Mouse (Mus musculus): ENCODE data around the gene Fbxo28.
"Not testable (repeated sequence)": the region's sequence is repeated elsewhere in the genome, so short reads cannot be mapped to it uniquely, and the experiment has no call there.

Fbxo28 gene

DNA sequence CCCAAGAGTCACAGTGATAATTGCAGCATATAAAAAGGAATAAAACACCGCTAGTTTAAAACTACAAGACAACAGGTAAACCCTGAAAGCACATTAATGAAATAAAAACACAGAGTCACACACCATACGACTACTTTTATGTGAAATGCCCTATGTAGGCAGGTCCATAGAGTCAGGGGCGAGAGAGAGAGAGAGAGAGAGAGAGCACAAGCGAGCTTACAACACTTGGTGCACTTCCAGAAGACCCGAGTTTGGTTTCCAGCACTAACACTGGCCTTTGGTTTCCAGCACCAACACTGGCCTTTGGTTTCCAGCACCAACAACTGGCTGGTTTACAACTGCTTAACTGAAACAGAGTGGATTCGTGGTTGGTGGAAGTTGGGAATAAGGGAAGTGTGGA, 564 bp upstream of the Fbxo28 start:
- no peak for DNase-seq (ENCODE audit: low spot score)

DNA sequence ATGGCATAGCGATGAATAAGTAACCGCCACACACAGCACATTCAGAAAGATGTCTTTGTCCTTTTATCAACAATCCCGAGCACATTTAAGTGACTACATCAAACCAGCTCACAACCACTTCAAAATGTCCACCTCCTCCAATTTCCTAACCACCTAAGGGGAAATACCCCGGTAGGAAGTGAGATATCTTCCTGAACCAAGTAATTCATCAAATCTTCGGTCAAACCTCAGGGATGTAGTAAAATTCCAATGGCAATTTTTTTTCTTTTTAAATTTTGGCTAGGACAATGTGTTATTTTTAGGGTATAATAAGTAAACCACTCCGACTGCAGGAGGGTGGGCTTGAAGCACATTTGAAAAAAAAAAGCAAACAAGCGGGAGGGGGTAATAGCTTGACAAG, 1.1 kb downstream of the Fbxo28 start:
- no peak for DNase-seq (ENCODE audit: low spot score)

DNA sequence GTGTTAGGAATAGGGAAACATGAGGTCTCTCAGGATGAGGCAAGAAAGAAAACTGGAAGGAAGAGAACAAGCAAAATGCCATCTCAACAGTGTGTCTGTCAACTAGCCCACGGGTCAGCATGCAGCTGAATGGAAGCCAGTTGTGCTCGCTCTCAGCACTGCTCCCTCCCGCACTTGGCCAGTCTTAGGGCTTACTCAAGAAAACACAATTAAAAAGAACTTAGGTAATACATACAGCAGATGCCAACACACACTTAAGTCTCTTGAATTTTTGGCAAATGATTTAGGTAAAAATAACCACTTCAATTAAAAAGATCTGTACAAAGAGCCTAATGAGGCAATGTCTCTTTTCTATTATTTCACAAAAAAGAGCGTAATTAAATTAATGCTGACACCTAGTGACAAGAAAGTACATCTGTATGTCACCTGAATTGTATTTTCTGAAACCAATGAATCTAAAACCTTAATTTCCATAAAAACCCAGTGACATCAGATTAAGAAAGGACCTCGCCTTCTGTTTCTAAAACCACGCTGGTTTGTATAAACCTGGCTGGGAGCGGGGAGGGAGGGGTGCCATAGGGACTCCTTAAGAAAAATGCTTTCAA, 2.4 kb downstream of the Fbxo28 start:
- no peak for DNase-seq (ENCODE audit: low spot score)

DNA sequence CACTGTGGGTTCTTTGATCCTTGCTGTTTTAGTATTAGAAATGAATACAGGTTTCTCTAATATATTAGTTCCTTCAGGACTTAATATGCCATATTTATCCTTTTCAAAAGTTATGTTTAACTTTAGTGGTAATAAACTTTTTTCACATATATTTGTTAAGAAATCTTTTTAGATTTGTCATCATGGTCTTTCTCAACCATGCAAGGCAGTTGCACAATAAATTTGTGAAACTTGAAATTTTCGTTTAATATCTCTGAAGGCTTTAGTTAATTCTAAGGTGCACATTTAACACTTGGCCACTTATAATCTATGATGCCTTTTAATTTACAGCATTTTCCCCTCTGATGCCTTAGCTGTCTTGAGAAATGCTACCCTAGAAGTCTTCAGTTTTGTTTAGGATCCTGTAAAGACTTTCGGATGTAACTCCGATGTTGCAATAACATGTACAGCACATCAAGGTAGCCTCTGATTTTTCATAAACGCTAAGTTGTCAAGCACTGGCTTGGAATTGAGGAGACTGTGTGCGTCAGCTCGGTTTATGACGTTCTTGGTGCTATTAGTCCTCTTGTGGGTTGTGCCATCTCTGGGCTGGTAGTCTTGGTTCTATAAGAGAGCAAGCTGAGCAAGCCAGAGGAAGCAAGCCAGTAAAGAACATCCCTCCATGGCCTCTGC, 7.5 kb downstream of the Fbxo28 start:
- no peak for DNase-seq (ENCODE audit: low spot score)

DNA sequence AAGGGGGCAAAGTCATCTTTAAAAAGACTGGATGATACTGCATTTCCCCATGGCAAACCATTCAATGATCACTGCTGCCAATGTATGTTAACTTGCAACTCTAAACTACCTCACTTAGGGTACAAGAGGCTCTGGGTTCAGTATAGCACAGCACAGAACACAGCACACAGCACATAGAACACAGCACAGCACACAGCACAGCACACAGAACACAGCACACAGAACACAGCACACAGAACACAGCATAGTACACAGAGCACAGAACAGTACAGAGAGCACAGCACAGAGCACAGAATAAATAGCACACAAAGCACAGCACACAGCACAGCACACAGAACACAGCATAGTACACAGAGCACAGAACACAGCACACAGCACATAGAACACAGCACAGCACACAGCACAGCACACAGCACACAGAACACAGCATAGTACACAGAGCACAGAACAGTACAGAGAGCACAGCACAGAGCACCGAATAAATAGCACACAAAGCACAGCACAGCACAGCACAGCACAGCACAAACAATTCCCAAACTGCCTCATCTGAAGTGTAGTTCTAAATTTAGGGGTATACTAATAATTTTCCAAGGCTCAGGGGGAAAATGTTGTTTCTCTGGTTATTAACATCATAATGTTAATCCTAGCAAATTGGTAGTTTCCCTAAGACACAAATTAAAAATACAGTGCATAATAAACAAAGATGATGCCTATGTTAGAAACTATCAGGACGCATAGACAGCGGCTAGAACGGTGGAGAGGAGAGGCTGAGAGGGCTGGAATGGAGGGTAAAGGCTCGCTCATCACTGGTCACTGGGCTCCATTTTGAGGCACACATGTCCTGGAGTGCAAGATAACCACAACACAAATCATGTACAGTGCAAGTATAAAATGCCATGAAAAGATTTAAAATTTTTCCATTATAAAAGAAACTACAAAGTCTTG, 9.1 kb downstream of the Fbxo28 start:
- DNase-seq (ENCODE audit: low spot score) = no peak

- no peak for DNase-seq (ENCODE audit: low spot score)
Observed at GRCm38 (mm10) chr1:182325919-182326318, 15.5 kb downstream of the Fbxo28 start.

DNA sequence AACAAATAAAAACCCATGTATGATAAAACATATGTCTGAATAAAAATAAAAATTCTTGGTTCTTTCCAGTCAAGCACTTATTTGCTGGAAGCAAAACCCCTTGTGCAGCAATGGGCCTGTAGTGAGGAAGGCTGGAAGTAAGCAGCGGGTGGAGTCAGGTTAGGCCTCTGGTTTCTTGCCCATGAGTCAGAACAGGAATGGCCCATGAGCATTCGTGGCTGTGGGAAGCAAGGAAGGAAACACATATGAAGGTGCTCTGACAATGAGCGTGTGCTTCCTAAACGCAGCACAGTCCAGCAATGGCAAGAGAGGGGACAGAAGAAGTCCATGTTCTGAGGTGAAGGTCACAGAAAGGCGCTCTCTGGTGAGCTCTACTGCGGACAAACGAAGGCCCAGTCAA, 16.9 kb downstream of the Fbxo28 start:
- no peak for DNase-seq (ENCODE audit: low spot score)

GRCm38 (mm10) chr1:182323139-182323538, 18.3 kb downstream of the Fbxo28 start:
- DNase-seq (ENCODE audit: low spot score) = no peak

DNA sequence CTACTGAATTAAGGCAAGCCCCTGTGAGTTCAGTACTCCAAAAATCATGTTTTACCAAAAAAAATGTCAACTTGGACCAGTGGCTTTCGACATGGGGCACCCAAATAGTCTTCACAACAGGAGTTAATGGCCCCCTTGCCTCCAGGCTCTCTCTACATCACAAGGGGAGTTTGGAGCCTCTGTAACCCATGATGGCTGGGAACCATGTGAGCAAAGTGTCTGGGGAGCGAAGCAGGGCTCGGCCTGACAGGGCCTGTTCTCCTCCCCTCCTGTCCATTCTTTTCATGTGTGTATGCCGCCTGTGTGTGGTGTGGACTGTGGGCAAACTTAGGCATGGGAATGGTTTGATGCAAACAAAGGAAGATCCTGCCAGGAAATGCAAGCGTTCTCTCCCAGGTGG, 27.2 kb downstream of the Fbxo28 start:
- no peak for DNase-seq (ENCODE audit: low spot score)

GRCm38 (mm10) chr1:182313181-182313580, 28.2 kb downstream of the Fbxo28 start:
- no peak for DNase-seq (ENCODE audit: low spot score)

GRCm38 (mm10) chr1:182311376-182311775, 30.1 kb downstream of the Fbxo28 start:
- no peak for DNase-seq (ENCODE audit: low spot score)

DNA sequence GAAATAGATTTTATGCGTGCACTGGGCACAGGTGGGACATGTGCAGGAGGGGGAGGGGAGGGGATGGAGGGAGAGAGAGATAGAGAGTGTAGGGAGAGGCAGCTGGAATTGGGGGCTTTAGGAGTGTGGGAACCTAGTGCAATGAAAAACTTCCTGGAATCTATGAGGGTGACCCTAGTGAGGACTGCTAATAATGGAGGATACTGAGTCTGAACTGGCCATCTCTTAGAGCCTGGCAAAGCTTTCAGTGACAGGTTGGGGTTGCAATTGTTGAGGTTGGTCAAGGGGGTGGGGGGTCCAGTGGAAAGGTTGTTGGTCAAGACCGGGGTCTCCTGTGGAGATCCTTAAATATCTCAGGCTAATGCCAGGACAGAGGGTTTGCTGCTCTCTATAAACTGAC, 31.1 kb downstream of the Fbxo28 start:
- DNase-seq (ENCODE audit: low spot score) = no peak

- no peak for DNase-seq (ENCODE audit: low spot score)
Observed at GRCm38 (mm10) chr1:182309403-182309802, 32.0 kb downstream of the Fbxo28 start.

- no peak for DNase-seq (ENCODE audit: low spot score)
Observed at GRCm38 (mm10) chr1:182302916-182303315, 38.5 kb downstream of the Fbxo28 start.

DNA sequence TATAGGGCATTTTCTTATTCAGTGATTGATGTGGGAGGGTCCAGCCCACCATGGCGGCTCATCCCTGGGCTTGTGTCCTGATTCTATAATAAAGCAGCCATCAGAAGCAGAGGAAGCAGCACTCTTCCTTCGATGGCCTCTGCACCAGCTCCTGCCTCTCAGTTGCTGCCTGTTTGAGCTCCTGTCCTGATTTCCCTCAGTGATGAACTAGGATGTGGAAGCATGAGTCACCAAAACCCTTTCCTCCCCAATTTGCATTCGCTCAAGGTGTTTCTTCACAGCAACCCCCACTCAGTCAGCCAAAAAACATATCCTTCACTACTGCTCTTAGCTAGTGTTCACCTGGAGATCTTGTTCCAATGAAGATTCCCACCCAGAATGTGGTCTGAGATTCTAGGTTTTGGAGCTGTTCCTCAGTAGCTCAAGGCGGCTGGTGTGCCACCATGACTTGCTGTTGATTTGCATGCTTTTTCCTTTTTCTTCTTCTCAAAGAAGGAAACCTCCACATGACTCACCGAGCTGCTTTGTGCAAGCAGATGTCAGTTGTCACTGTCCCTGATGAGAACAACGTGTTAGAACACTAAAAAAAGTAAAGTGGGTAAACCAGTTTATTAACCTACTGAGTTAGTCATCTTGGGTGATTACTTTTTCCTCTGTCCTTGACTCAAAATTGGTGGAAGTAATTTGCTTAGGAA, 39.1 kb downstream of the Fbxo28 start:
- no peak for DNase-seq (ENCODE audit: low spot score)

DNA sequence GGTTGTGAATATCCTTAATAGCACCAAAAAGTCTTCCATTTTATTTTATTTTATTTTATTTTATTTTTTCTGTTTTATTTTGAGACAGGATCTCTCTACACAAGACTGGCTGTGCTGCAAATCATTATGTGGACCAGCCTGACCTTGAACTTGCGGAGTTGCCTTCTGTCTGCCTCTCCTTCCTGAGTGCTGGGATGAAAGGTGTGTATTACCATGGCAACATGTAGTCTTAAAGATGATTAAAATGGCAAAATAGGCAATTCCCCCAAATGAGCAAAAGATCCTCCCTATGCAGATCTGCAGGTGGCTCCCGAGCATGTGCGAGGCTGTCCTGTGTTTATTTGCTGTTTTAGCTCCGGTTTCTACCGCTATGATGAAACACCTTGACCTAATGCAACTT, 43.6 kb downstream of the Fbxo28 start:
- DNase-seq (ENCODE audit: low spot score) = no peak

- DNase-seq (ENCODE audit: low spot score) = no peak
Observed at GRCm38 (mm10) chr1:182297246-182297645, 44.2 kb downstream of the Fbxo28 start.

- no peak for DNase-seq (ENCODE audit: low spot score)
Observed at GRCm38 (mm10) chr1:182296816-182297215, 44.6 kb downstream of the Fbxo28 start.

GRCm38 (mm10) chr1:182296141-182296540, 45.3 kb downstream of the Fbxo28 start:
- DNase-seq (ENCODE audit: low spot score) = no peak

- DNase-seq (ENCODE audit: low spot score) = no peak
Observed at GRCm38 (mm10) chr1:182292291-182292690, 49.1 kb downstream of the Fbxo28 start.

DNA sequence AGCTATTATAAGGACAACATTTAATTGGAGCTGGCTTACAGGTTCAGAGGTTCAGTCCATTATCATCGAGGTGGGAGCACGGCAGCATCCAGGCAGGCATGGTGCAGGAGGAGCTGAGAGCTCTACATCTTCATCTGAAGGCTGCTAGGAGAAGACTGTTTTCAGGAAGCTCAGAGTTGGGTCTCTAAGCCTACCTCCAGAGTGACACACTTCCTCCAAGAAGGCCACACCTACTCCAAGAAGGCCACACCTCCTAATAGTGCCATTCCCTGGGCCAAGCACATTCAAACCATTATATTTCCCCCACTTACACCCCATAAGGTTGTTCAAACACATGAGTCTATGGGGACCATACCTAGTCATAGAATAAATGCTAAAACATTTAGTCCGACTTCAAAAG, 50.7 kb downstream of the Fbxo28 start:
- not testable (repeated sequence) for DNase-seq (ENCODE audit: low spot score)

GRCm38 (mm10) chr1:182289781-182290180, 51.6 kb downstream of the Fbxo28 start:
- DNase-seq (ENCODE audit: low spot score) = no peak

Measured in layer of hippocampus, adult 9-10 months (tissue).